Mouse (Mus musculus): Measurements from ENCODE around the gene Ccdc159.

DNA sequence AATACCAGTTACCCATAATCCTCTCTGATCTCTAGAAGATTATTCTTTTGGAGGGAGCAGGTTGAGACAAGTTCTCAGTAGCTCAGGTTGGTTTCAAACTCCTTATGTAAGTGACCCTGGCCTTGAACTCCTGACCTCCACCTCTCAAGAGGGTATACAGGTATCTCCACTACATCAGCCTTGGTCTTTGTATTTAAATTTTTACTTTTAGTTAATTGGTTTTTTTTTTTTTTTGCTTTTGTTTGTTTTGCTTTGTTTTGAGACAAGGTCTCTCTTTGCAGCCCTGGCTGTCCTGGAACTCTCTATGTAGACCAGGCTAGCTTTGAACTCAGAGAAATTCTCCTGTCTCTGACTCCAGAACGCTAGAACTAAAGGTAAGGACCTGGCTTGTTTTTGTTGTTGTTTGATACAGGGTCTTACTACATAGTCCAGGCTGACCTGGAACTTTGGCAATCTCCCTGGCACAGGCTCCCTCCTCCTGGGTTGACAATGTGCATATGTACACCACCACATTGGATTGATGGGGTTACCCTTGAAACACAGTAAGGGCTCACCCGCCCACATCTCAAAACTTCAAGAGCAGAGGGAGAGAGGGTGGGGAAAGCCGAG, 3.7 kb upstream of the Ccdc159 start:
- no peak for TF ChIP-seq CTCF (IDR thresholded peaks at IDR 0.05; ENCODE audit: control insufficient read depth, insufficient read depth, low read length)
- TF ChIP-seq POLR2A (IDR thresholded peaks at IDR 0.05; ENCODE audit: borderline replicate concordance, control insufficient read depth, low read depth, low read length) = no peak
